13 mouse cellular contexts compared by ENCODE assay signal in genomic region chr19:29185552-29186232, GRCm38 (mm10).
A peak's percentile ranks its signal among the peaks of the same experiment; 100 is the strongest.
DNase-seq lines count a peak whose midpoint lies in the region; ATAC-seq and TF ChIP-seq lines count a peak whose summit lies in the region.
"Had no signal": no experiment of that assay in that cellular context is flagged by ENCODE, and none has a peak within 500 bp of the region (broad histone marks: within the 10 kb centered on the region; RNA-seq: fewer than 3 reads in every experiment).

No protein-coding gene starts in this region.

- no peak for TF ChIP-seq CTCF in lung, embryonic 14.5 days (IDR thresholded peaks at IDR 0.05; ENCODE audit: low read depth)
- no peak for TF ChIP-seq CTCF in embryonic fibroblast, embryonic 13.5 days (IDR thresholded peaks at IDR 0.05; ENCODE audit: borderline replicate concordance, insufficient read depth, low read length)

- peak overlapping the region; percentile 29 for H3K4me2 ChIP-seq in lung, embryonic 14.5 days
- H3K4me2 ChIP-seq: heart, embryonic 15.5 days; intestine, embryonic 15.5 days; neural tube, embryonic 13.5 days had no signal

- no peak overlapping the region for H3K27ac ChIP-seq in lung, embryonic 14.5 days (ENCODE audit: low read depth)
- peak overlapping the region; percentile 88 for H3K27ac ChIP-seq in embryonic fibroblast, embryonic 13.5 days (ENCODE audit: insufficient read depth, low read length)
- H3K27ac ChIP-seq: heart, embryonic 15.5 days; intestine, embryonic 15.5 days; neural tube, embryonic 13.5 days had no signal

- H3K9ac ChIP-seq in lung, embryonic 14.5 days = no peak overlapping the region
- H3K9ac ChIP-seq: heart, embryonic 15.5 days; intestine, embryonic 15.5 days; neural tube, embryonic 13.5 days had no signal

- H3K4me3 ChIP-seq in lung, embryonic 14.5 days (ENCODE audit: low read depth, low read length) = no peak overlapping the region
- no peak overlapping the region for H3K4me3 ChIP-seq in embryonic fibroblast, embryonic 13.5 days (ENCODE audit: insufficient read depth, low read length)
- H3K4me3 ChIP-seq: heart, embryonic 15.5 days; intestine, embryonic 15.5 days; neural tube, embryonic 13.5 days had no signal

- no peaks in the 10 kb centered on the region for H3K27me3 ChIP-seq in lung, embryonic 14.5 days (ENCODE audit: insufficient read depth, low read length)
- H3K27me3 ChIP-seq: heart, embryonic 15.5 days; intestine, embryonic 15.5 days; neural tube, embryonic 13.5 days had no signal

- H3K36me3 ChIP-seq in lung, embryonic 14.5 days (ENCODE audit: insufficient read depth) = no peaks in the 10 kb centered on the region
- H3K36me3 ChIP-seq: G1E; heart, embryonic 15.5 days; intestine, embryonic 15.5 days; neural tube, embryonic 13.5 days had no signal

- peak; percentile 58 for DNase-seq in lung, embryonic 14.5 days
- DNase-seq in lung, postnatal 25 days (ENCODE audit: low spot score) = no peak
- peak; percentile 10 for DNase-seq in lung, postnatal 14 days
- no peak for DNase-seq in retina, postnatal 1 day
- DNase-seq in kidney, postnatal 4 days = no peak
- DNase-seq: thymus, adult 2 months had no signal

- 28% methylated on average over 9 of the region's 9 CpGs for WGBS in lung, embryonic 14.5 days

- no peak for ATAC-seq in lung, embryonic 14.5 days (ENCODE audit: insufficient read depth)
- ATAC-seq in CD4-positive, CD25-positive, alpha-beta regulatory T cell, adult 4 months = peak; percentile 84
- ATAC-seq in erythroblast, adult 5-6 weeks (replicated peaks; ENCODE audit: low FRiP score, poor library complexity, severe bottlenecking) = no peak
- ATAC-seq: intestine, embryonic 15.5 days had no signal

- H3K4me1 ChIP-seq in lung, embryonic 14.5 days (ENCODE audit: insufficient read depth) = no peaks in the 10 kb centered on the region
- H3K4me1 ChIP-seq in embryonic fibroblast, embryonic 13.5 days (ENCODE audit: control insufficient read depth, insufficient read depth, low read length) = peaks cover 6% of the 10 kb centered on the region
- H3K4me1 ChIP-seq: heart, embryonic 15.5 days; intestine, embryonic 15.5 days; neural tube, embryonic 13.5 days had no signal

- TF ChIP-seq POLR2A in embryonic fibroblast, embryonic 13.5 days (IDR thresholded peaks at IDR 0.05; ENCODE audit: low read depth, low read length) = no peak

- H3K9me3 ChIP-seq in lung, embryonic 14.5 days (ENCODE audit: low read depth, low read length) = no peaks in the 10 kb centered on the region
- H3K9me3 ChIP-seq: G1E; heart, embryonic 15.5 days; intestine, embryonic 15.5 days; neural tube, embryonic 13.5 days had no signal

Comparison
In these comparisons a context has a peak if more than half of its experiments do, and no peak if none do; other contexts are left out.
1. DNase-seq: peak in lung, embryonic 14.5 days (single experiment) and lung, postnatal 14 days (single experiment); none in lung, postnatal 25 days (single experiment), retina, postnatal 1 day (single experiment) and kidney, postnatal 4 days (0 of 2).